Mouse (Mus musculus) embryonic facial prominence, embryonic 14.5 days (tissue): Measurements from ENCODE around the gene Ccdc125. TPM values are rescaled to one million over a fixed set of nuclear protein-coding genes. Genes with fewer than 3 reads are reported as not detected.

ENCODE experiments used
- ATAC-seq: fragments of 200-750 bp; cut with Nextera tagmentation; 2 replicates; pipeline ENCODE4 v1.8.0; 2017; ENCODE audit warnings: low read depth, moderate number of reproducible peaks, moderate TSS enrichment
- DNase-seq: peaks from one replicate; pipeline ENCODE4 v3.0.0-alpha.2; 2015; ENCODE audit warnings: low spot score
- H3K27ac ChIP-seq: fragments of 300-500 bp; sonication (generic); replicated peaks from 2 replicates; pipeline ENCODE4 v1.5.1; 2014; ENCODE audit warnings: low read depth, mild to moderate bottlenecking, low read length, moderate library complexity
- H3K27me3 ChIP-seq: fragments of 300-500 bp; sonication (generic); replicated peaks from 2 replicates; pipeline ENCODE4 v1.6.1; 2014; ENCODE audit warnings: low read length; ENCODE audit not compliant: control insufficient read depth, insufficient read depth
- H3K36me3 ChIP-seq: fragments of 300-500 bp; sonication (generic); 2 replicates; pipeline ENCODE4 v1.6.1; 2014; ENCODE audit warnings: low read length, mixed read lengths; ENCODE audit not compliant: control insufficient read depth, insufficient read depth
- H3K4me1 ChIP-seq: fragments of 300-500 bp; sonication (generic); 2 replicates; pipeline ENCODE4 v1.6.1; 2014; ENCODE audit warnings: antibody characterized with exemption, low read length; ENCODE audit not compliant: control insufficient read depth, insufficient read depth
- H3K4me2 ChIP-seq: fragments of 300-500 bp; sonication (generic); 2 replicates; pipeline ENCODE4 v1.6.1; 2014; ENCODE audit warnings: low read depth, mild to moderate bottlenecking, low read length, moderate library complexity, mixed read lengths
- H3K4me3 ChIP-seq: fragments of 300-500 bp; sonication (generic); 2 replicates; pipeline ENCODE4 v1.5.1; 2014; ENCODE audit warnings: low read depth, mild to moderate bottlenecking, low read length
- H3K9ac ChIP-seq: fragments of 300-500 bp; sonication (generic); 2 replicates; pipeline ENCODE4 v1.6.1; 2014; ENCODE audit warnings: low read depth, mild to moderate bottlenecking, low read length, moderate library complexity, mixed read lengths
- H3K9me3 ChIP-seq: fragments of 300-500 bp; sonication (generic); 2 replicates; pipeline ENCODE4 v1.6.1; 2016; ENCODE audit warnings: low read length; ENCODE audit not compliant: control insufficient read depth
- WGBS: fragments of 180-500 bp; shearing (Covaris S2); extraction: QIAGEN DNeasy Blood & Tissue Kit; methylation state at CpG from one replicate; pipeline ENCODE4 v1.1.7; 2014; 5-methylcytosine and 5-hydroxymethylcytosine counted together
- polyA plus RNA-seq: library from polyadenylated mRNA; unstranded; fragments of >200 nt; fragmentation: Nextera tagmentation; extraction: Ambion mirVana; gene quantifications from 2 replicates; pipeline ENCODE4 v1.2.1, GENCODE M21; 2014

The Ccdc125 gene
- polyA plus RNA-seq, 1 experiment from 2014 or later = 2.6 TPM

- H3K4me2 ChIP-seq = no peak overlapping the region
- no peaks in the 10 kb centered on the region for H3K4me1 ChIP-seq
- DNase-seq = no peak
- no peaks in the 10 kb centered on the region for H3K27me3 ChIP-seq
- no peak overlapping the region for H3K27ac ChIP-seq
- 93% methylated on average over 5 of the region's 5 CpGs for WGBS
- H3K4me3 ChIP-seq = no peak overlapping the region
- peaks cover 14% of the 10 kb centered on the region for H3K36me3 ChIP-seq
- H3K9ac ChIP-seq = no peak overlapping the region
- H3K9me3 ChIP-seq = no peaks in the 10 kb centered on the region
- ATAC-seq = no peak
These were observed 11.4 kb upstream of the Ccdc125 start for GRCm38 (mm10) chr13:100658091-100658490.

DNA sequence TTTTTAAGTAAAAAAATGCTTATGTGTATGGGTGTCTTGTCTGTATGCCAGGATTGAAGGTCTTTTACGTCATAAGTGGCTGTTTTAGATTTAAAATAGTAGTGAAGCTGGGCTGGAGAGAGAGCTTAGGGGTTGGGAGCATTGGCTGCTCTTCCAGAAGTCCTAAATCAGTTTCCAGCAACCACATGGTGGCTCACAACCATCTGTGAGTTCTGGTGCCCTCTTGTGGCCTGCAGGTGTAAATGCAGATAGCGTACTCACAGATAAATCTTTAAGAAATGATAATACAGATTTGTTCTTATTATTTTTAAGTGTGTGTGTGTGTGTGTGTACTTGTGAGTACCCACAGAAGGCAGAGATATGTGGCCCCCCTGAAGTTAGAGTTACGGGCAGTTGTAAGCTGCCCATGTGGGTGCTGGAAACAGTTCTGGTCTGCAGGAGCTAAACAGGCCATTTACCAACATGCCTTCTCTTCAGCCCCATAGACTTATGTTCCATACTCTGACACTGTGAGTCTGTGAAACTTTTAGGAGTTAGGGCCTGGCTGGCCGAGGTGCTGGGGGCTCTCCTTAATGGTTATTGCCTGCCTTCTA lies 9.6 kb upstream of the Ccdc125 start:
- Histone ChIP-seq H3K27ac (no peak overlapping the region), H3K4me1 (no peaks in the 10 kb centered on the region), H3K9ac (no peak overlapping the region), H3K36me3 (peaks cover 15% of the 10 kb centered on the region), H3K9me3 (no peaks in the 10 kb centered on the region), H3K4me3 (no peak overlapping the region), H3K27me3 (no peaks in the 10 kb centered on the region), H3K4me2 (no peak overlapping the region)
- 47% methylated on average over 4 of the region's 4 CpGs for WGBS
- DNase-seq (peak; percentile 80), ATAC-seq (no peak)

DNA sequence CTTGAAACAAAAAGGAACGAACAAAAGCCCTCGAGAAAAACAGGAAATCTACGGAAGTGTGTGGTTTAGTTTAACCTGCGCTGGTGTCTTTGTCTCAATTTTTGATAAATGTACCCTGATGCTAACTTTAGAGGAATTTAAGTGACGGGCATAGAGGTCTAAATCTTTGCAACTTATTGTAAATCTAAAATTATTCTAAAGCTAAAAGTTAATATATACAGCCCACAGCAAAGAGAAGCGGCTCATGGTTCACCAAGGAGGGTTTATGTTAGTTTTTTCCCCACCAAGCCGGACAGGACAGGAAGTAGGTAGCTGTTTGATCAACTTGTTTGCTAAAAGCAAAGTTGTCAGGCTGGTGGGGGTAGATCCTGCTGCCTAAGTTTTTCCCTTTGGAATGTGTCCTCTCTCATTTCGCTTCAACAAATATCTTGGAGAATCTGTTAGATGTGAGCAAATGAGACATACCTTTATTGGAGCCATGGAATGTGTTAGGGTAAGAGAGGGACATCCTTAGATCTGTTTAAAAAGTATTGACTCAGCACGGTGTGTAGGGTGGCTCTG lies 744 bp downstream of the Ccdc125 start:
- H3K27me3 ChIP-seq = no peaks in the 10 kb centered on the region
- peak overlapping the region; percentile 73 for H3K9ac ChIP-seq
- ATAC-seq (no peak), DNase-seq (no peak)
- no peak overlapping the region; the same call in 1 of the 2 replicates for H3K27ac ChIP-seq
- WGBS = 50% methylated on average over 9 of the region's 9 CpGs
- peaks cover 16% of the 10 kb centered on the region; the same call in 1 of the 2 replicates for H3K36me3 ChIP-seq
- H3K9me3 ChIP-seq = 0 out of 2 replicates have a peak, but pooled peaks cover 5% of the 10 kb centered on the region
- H3K4me2 ChIP-seq = peak overlapping the region; percentile 88
- peak overlapping the region; percentile 61 for H3K4me3 ChIP-seq
- H3K4me1 ChIP-seq = no peaks in the 10 kb centered on the region

GRCm38 (mm10) chr13:100675936-100676635 lies 6.6 kb downstream of the Ccdc125 start:
- Histone ChIP-seq H3K4me1 (no peaks in the 10 kb centered on the region), H3K27ac (no peak overlapping the region), H3K9ac (no peak overlapping the region), H3K4me2 (no peak overlapping the region), H3K27me3 (no peaks in the 10 kb centered on the region), H3K4me3 (no peak overlapping the region), H3K9me3 (0 out of 2 replicates have a peak, but pooled peaks cover 5% of the 10 kb centered on the region), H3K36me3 (no peaks in the 10 kb centered on the region)
- 89% methylated on average over 15 of the region's 15 CpGs for WGBS
- DNase-seq (no peak), ATAC-seq (no peak)

DNA sequence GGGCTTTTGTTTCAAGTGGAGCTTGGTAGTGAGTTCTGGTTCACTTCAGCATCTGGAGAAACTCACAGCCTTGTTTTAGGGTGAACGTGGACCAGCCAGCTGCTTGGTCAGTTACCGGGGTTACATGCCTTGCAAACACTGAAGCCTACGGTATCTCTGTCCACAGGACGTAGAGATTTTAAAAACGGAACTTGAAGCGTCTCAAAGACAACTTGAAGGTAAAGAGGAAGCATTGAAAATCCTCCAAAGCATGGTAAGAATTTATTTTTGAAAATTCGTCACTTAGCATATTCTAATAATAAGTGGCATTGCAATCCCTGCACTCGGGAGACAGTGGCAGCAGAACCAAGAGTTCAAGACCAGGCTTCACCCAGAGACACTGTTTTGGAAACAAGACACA lies 12.1 kb downstream of the Ccdc125 start:
- no peak overlapping the region for H3K27ac ChIP-seq
- no peak overlapping the region for H3K9ac ChIP-seq
- H3K4me3 ChIP-seq = no peak overlapping the region
- no peaks in the 10 kb centered on the region for H3K4me1 ChIP-seq
- H3K36me3 ChIP-seq = no peaks in the 10 kb centered on the region
- no peaks in the 10 kb centered on the region for H3K9me3 ChIP-seq
- no peak for ATAC-seq
- H3K27me3 ChIP-seq = no peaks in the 10 kb centered on the region
- H3K4me2 ChIP-seq = no peak overlapping the region
- WGBS = 89% methylated on average over 8 of the region's 8 CpGs
- DNase-seq = no peak

GRCm38 (mm10) chr13:100682837-100683236 lies 13.3 kb downstream of the Ccdc125 start:
- ATAC-seq (no peak), DNase-seq (no peak)
- Histone ChIP-seq H3K4me1 (no peaks in the 10 kb centered on the region), H3K9me3 (no peaks in the 10 kb centered on the region), H3K27ac (no peak overlapping the region), H3K9ac (no peak overlapping the region), H3K27me3 (no peaks in the 10 kb centered on the region), H3K4me2 (no peak overlapping the region), H3K36me3 (no peaks in the 10 kb centered on the region), H3K4me3 (no peak overlapping the region)
- 73% methylated on average over 2 of the region's 2 CpGs for WGBS

GRCm38 (mm10) chr13:100684355-100684754 lies 14.8 kb downstream of the Ccdc125 start:
- Histone ChIP-seq H3K9me3 (no peaks in the 10 kb centered on the region), H3K4me2 (no peak overlapping the region), H3K27ac (no peak overlapping the region), H3K36me3 (no peaks in the 10 kb centered on the region), H3K4me1 (no peaks in the 10 kb centered on the region), H3K27me3 (no peaks in the 10 kb centered on the region), H3K4me3 (no peak overlapping the region), H3K9ac (no peak overlapping the region)
- WGBS = 75% methylated on average over 2 of the region's 2 CpGs
- ATAC-seq = no peak
- DNase-seq = no peak

GRCm38 (mm10) chr13:100687513-100687912 lies 18.0 kb downstream of the Ccdc125 start:
- ATAC-seq (no peak), DNase-seq (no peak)
- H3K4me2 ChIP-seq = no peak overlapping the region
- H3K9ac ChIP-seq = no peak overlapping the region
- H3K4me3 ChIP-seq = no peak overlapping the region
- H3K27me3 ChIP-seq = no peaks in the 10 kb centered on the region
- no peaks in the 10 kb centered on the region for H3K4me1 ChIP-seq
- no peaks in the 10 kb centered on the region for H3K9me3 ChIP-seq
- H3K36me3 ChIP-seq = no peaks in the 10 kb centered on the region
- 59% methylated on average over 7 of the region's 7 CpGs for WGBS
- H3K27ac ChIP-seq = no peak overlapping the region
